Mouse (Mus musculus): Measurements from ENCODE around the gene Hes1. TPM values are rescaled to one million over a fixed set of nuclear protein-coding genes. Genes with fewer than 3 reads are reported as not detected.

Hes1 gene
- total RNA-seq, 2 experiments from 2014 or later: 21.0 to 31.1 TPM

GRCm38 (mm10) chr16:30113170-30113569 lies 49.0 kb downstream of the Hes1 start:
- no peak for DNase-seq (ENCODE audit: low spot score in 2 of 2)

GRCm38 (mm10) chr16:30113800-30114199 lies 49.6 kb downstream of the Hes1 start:
- DNase-seq (ENCODE audit: low spot score in 2 of 2): no peak

GRCm38 (mm10) chr16:30114451-30114850 lies 50.3 kb downstream of the Hes1 start:
- DNase-seq (ENCODE audit: low spot score in 2 of 2): no peak

Other genes with a start within 250 kb of the Hes1 start
- 1 to 10 TPM; 1.1 to 2.6 TPM for gene Cpn2, start 203.1 kb downstream of the Hes1 start, total RNA-seq (2021)
- under 1 TPM; 0.07 to 0.13 TPM for gene Lrrc15, start 218.9 kb downstream of the Hes1 start, total RNA-seq (2021)
- under 1 TPM; 0.23 to 0.51 TPM for gene Gp5, start 246.4 kb downstream of the Hes1 start, total RNA-seq (2021)